Mouse (Mus musculus): Measurements from ENCODE around the gene Gm4981.
"Not testable (repeated sequence)": the region's sequence is repeated elsewhere in the genome, so short reads cannot be mapped to it uniquely, and the experiment has no call there.

The Gm4981 gene

DNA sequence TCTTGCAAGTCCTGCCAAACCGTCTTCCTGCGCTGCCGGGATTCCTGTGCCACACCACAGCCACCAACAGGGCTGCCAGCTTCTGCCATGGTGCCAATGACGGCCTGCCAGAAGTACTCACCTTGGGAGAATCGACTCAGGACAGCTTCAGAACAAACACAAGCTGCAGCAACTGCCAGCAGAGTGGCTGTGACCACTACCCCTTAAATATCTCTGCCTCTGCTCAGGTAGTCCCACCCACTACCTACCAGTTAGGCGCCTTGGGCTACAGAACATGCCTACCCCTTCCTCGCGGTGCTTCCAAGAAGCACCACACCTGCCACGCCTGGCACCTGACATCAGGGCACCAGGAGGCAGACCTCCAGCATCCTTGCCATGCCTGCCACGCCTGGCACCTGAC, at the start of gene Gm4981:
Gm4981 (minus strand) TSS at position 89 of the 400 bp plus-strand sequence.
- no peak for DNase-seq (ENCODE audit: low spot score in 2 of 2)

DNA sequence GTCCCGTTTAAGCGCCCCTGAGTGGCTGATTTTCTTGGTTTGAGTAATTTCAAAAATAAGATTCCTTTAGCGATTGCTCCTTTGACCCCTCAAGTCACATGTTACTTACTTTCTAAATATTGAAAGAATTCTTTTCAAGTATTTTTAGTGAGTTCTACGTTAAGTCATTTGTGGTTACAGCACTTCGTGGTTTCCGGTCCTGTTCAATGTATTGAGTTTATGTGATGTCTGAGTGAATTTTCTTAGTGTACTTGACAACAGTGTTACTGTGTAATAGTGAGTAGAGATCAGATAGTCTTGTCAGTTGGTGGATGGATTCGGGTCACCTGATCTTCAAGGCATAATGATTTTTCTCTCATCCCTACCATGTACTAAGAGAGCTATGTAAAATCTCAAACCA, 45.7 kb upstream of the Gm4981 start:
- no peak for DNase-seq (ENCODE audit: low spot score in 2 of 2)

DNA sequence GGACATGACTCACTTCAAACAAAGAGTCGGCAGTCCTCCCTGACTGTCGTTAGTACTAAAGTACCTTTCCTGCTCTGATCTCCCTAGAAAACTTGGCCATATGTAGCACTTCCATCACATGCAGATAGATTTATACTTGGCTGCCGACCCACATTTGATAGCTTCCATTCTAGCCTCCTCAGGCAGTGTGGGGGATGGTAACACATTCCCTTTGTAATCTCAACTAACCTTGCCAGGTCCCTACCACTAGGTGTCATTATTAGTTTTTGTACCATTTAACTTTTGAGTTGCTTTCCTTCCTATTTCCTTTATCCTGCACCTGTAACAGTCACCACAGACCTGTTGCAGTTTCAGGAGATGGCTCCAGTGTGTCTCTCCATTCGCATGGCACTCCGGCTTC, 22.0 kb upstream of the Gm4981 start:
- DNase-seq (ENCODE audit: low spot score in 2 of 2), result no peak

DNA sequence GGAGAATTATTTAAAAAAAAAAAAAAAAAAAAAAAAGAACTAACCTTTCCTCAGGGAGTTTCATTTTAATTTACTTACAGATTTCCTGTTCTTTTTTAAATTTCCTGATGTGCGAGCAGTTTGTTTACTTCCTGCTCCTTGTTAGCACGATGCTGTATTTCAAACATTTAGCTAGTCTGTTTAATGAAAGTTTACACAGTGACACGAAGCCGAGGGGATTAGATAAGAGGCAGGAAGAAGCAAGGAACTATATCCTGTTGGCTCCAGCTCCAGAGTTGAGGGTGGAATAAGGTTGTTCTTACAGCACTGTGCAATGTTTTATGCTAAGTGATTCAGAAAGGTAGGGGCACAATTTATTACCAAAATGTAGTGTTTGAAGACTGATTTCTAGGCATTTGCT, 19.5 kb upstream of the Gm4981 start:
- DNase-seq (ENCODE audit: low spot score in 2 of 2), result no peak

DNA sequence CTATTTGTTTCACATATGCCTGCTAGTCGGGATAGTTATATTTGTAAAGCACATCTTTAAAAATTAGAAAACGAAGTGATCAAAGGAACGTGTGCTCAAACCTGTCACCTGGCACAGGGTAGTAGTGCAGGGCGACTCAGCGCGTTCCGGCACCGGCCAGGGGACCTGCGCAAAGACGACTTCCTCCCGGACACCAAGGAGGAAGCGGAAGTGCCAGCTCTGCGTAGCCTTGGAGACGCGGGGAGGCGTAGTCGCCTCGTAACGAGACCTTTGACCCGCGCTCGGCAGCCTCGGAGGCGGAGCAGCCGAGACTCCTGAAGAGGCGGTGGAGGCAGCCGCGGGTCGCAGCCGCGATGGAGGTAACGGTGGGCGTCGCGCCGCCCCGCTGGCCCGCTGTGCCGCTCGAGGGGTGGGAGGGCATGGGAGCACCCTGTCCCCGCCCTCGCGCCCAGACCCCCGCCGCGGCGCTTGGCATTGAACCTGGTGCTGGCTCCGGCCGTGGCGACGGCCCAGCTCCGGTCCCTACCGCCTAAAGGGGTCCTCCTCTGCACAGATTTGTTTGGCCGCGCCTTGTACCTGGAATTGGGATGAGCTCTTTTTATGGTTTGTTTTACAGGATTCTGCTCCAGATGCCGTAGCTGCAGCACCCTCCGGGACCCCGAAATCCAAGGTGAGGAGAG, 18.9 kb upstream of the Gm4981 start, which contains the start of gene Gcc2:
Gcc2 (plus strand) TSS at position 285 of the 680 bp plus-strand sequence.
- DNase-seq (ENCODE audit: low spot score in 2 of 2), result peak; percentile 70 to 93

DNA sequence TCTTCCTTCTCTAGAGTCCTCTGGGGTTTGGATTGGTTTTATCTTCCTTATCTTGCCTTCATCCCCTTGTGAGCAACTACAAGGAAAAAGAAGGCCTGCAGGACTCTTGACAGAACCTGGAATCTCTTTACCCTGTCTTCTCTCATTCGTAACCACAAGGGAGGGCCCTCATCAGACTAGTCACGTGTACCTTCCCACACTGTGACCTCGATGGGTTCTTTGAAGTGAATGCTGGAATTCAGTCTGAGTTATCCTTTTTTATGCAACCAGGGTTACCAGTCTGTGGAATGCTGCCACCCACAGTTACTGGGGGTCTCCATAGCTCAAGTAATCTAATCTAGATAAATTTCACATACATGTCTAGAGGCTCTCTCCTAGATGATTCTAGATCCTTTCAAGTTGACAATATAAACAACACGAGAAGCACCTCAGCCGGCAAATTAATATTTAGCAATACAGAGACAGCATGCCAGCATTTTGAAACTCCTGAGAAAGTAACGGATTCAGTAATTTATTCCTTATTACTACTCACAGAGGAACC, 18.2 kb upstream of the Gm4981 start:
- DNase-seq (ENCODE audit: low spot score in 2 of 2), result no peak

DNA sequence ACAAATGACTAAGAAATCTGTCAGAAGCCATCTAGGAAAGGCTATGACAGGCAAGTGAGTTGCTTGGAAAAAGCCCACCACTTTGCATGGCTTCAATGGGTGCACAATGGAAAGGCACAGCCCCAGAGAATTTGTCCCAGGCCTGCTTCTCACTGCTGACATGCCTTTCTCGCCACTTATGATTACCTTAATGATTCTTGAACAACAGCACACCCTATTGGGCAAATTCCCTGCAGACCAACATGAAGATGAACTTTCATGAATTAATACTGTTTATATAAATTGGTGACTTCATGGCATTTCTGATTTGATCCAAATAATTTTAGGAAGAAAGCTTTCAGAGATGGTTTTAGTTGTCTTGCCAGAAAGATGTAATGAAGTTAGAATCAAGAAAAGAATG, 13.0 kb upstream of the Gm4981 start:
- DNase-seq (ENCODE audit: low spot score in 2 of 2), result no peak

DNA sequence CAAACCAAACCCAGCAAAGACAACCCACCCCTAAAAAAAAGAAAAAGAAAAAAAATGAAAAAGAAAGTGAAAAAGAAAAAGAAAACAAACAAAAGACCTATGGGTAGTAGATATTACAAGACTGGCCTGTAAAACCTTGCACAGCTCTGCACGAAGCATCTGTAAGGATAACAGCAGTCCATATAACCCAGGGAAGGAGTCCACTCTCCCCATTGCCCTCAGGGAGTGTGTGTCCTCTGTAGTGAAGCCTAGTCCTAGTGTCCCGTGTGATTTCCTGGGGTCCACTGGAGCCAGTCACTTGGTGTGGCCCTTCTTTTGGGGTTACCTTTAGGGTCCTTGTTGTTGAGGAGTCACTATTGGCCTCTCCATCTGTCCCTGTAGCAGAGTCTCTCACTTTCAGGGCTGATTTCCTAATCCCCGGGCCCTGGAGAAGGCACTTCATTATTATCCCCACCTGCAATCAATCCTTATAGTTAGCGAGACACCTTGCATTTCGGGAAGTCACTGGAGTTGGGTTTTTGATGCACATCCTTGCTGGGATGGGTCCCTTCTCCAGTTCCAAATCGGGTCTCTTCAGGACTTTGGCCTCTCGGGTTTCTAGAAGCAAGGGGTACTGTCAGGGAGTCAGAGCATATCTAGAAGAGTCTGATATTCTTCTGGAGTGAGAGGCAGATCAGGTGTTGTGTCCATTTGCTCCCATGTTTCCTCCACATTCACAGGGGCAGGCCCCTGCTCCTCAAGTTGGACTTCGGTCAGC, 2.7 kb upstream of the Gm4981 start:
- peak; percentile 56 to 57 for DNase-seq (ENCODE audit: low spot score in 2 of 2)

DNA sequence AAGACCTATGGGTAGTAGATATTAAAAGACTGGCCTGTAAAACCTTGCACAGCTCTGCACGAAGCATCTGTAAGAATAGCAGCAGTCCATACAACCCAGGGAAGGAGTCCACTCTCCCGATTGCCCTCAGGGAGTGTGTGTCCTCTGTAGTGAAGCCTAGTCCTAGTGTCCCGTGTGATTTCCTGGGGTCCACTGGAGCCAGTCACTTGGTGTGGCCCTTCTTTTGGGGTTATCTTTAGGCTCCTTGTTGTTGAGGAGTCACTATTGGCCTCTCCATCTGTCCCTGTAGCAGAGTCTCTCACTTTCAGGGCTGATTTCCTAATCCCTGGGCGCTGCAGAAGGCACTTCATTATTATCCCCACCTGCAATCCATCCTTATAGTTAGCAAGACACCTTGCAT, 1.5 kb downstream of the Gm4981 start:
- DNase-seq (ENCODE audit: low spot score in 2 of 2), result peak in 1 of 2 experiments; percentile 43

DNA sequence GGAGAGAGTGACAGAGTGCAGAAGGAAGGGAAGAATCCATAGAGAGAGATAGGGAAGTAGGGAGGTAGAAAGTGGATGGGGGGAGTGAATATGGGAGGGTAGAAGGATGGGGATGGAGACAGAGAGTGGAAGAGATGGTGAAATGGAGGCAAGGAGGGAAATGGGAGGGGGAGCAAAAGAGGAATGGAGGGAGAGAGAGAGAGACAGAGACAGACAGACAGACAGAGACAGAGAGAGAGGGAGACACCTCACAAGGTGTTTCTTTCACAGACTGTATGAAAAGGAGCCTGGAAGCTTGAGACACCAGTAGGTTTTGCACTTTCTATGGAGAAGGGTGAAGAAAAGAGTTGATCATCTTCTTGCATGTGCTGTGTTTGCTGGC, 2.8 kb downstream of the Gm4981 start:
- not testable (repeated sequence) for DNase-seq (ENCODE audit: low spot score in 2 of 2)

DNA sequence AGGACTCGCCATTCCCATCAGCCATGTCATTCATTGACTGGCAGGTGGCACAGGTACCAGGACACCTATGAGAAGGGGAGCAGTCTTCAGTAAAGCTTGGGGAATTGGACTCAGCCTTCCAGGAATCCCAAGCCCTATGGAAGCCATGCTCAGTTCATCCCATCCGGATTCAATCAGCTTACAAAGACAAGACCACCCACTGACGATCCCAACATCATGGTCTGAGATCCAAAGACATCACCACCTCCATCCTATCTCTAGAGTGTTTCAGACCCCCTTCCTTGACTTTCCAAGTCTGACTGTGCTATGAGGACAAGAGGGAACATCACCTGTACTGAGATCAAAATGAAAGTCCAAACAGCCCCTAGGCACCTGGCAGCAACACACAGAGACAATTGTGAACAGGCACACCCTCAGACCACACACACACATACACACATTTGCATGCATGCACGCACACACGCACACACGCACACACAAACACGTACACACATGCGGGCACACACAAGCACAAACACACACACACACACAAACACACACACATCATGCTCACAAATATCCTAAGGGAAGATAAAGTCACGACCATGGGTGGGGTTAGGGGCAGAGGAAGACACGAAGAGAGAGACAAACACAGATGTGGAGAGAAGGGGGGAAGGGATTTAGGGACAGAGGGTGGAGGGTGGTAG, 3.3 kb downstream of the Gm4981 start:
- DNase-seq (ENCODE audit: low spot score in 2 of 2), result peak in 1 of 2 experiments; percentile 38

DNA sequence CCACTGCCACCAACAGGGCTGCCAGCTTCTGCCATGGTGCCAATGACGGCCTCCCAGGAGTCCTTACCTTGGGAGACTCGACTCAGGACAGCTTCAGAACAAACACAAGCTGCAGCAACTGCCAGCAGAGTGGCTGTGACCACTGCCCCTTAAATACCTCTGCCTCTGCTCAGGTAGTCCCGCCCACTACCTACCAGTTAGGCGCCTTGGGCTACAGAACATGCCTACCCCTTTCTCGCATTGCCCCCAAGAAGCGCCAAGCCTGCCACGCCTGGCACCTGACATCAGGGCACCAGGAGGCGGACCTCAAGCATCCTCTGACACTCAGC, 3.9 kb downstream of the Gm4981 start, which contains the start of gene Duxf3:
Duxf3 (minus strand) TSS at position 35 of the 329 bp plus-strand sequence.
- DNase-seq (ENCODE audit: low spot score in 2 of 2), result not testable (repeated sequence)

DNA sequence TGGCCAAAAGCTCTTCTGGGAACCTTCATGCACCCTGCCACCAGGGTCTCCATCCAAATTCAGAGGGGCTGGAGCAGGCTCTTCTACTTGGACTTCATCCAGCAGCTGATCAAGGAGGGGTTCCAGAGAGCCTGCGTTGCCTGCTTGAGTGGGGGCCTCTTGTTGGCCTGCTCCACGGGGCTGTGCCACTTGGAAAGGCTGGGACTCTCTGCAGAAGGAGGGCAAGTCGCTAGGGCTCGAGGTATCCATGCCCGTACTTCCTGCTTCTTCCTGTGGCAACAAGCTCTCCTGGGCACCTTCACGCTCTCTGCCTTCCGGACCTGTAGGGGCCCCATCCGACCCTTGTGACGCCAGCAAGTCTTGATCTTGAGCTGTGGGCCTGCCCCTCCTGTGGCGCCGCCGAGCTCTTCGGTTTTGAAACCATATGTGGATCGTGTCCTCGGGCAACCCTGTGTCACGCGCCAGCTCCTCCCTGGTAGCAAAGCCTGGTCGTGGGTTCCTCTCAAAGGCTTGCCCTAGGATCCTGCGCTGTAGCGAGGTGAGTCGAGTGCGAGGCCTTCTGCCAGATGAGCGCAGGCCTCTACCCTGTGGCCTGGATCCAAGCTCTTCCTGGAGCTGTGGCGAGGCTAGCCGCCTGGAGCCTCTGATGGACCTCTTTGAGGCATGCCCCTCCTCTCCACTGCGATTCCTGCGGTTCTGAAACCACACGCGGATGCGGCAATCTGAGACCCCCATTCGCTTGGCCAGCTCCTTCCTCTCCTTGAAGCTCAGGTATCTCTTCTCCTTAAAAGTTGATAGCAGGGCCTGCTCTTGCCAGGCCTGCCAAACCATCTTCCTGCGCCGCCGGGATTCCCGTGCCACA, 4.5 kb downstream of the Gm4981 start:
- DNase-seq (ENCODE audit: low spot score in 2 of 2), result peak; percentile 80

DNA sequence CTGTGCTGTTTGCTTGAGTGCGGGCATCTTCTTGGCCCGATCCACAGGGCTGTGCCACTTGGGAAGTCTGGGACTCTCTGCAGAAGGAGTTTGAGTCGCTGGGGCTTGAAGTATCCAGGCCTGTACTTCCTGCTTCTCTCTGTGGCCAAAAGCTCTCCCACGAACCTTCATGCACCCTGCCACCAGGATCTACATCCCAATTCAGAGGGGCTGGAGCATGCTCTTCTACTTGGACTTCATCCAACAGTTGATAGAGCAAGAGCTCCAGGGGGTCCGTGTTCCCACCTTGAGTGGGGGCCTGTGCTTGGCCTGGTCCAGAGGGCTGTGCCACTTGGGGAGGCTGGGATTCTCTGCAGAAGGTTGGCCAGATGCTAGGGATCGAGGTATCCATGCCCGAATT, 5.4 kb downstream of the Gm4981 start:
- peak in 1 of 2 experiments; percentile 51 for DNase-seq (ENCODE audit: low spot score in 2 of 2)

DNA sequence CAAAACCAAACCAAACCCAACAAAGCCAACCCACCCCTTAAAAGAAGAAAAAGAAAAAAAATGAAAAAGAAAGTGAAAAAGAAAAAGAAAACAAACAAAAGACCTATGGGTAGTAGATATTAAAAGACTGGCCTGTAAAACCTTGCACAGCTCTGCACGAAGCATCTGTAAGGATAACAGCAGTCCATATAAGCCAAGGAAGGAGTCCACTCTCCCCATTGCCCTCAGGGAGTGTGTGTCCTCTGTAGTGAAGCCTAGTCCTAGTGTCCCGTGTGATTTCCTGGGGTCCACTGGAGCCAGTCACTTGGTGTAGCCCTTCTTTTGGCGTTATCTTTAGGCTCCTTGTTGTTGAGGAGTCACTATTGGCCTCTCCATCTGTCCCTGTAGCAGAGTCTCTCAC, 6.5 kb downstream of the Gm4981 start:
- not testable (repeated sequence) for DNase-seq (ENCODE audit: low spot score in 2 of 2)

DNA sequence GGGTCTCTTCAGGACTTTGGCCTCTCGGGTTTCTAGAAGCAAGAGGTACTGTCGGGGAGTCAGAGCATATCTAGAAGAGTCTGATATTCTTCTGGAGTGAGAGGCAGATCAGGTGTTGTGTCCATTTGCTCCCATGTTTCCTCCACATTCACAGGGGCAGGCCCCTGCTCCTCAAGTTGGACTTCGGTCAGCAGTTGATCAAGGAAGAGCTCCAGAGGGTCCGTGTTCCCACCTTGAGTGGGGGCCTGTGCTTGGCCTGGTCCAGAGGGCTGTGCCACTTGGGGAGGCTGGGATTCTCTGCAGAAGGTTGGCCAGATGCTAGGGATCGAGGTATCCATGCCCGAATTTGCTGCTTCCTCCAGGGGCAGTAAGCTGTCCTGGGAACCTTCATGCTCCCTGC, 8.7 kb downstream of the Gm4981 start:
- DNase-seq (ENCODE audit: low spot score in 2 of 2), result peak in 1 of 2 experiments; percentile 44

DNA sequence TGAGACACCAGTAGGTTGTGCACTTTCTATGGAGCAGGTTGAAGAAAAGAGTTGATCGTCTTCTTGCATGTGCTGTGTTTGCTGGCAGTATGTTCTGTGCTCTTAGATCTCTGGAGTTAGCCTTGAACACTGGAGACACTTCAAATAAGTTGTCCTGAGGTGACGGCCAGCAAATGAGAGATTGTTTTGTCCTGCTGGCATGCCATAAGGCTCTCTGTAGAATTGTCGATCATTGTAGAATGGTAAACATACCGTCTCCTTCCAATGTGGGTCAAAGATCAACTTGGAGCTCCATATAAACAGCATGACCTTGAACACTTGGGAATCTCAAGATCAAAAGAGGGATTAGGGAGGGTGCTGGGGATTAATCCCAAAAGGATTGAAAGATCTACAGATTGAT, 10.1 kb downstream of the Gm4981 start:
- not testable (repeated sequence) for DNase-seq (ENCODE audit: low spot score in 2 of 2)

DNA sequence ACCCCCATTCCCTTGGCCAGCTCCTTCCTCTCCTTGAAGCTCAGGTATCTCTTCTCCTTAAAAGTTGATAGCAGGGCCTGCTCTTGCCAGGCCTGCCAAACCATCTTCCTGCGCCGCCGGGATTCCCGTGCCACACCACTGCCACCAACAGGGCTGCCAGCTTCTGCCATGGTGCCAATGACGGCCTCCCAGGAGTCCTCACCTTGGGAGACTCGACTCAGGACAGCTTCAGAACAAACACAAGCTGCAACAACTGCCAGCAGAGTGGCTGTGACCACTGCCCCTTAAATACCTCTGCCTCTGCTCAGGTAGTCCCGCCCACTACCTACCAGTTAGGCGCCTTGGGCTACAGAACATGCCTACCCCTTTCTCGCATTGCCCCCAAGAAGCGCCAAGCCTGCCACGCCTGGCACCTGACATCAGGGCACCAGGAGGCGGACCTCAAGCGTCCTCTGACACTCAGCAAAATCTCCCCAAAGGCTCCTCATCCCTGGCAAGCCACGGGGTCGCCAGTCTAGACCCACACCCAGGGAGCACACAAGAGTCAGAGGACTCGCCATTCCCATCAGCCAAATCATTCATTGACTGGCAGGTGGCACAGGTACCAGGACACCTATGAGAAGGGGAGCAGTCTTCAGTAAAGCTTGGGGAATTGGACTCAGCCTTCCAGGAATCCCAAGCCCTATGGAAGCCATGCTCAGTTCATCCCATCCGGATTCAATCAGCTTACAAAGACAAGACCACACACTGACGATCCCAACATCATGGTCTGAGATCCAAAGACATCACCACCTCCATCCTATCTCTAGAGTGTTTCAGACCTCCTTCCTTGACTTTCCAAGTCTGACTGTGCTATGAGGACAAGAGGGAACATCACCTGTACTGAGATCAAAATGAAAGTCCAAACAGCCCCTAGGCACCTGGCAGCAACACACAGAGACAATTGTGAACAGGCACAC, 11.4 kb downstream of the Gm4981 start, which contains the start of gene AW822073:
AW822073 (minus strand) TSS at position 104 of the 959 bp plus-strand sequence.
- DNase-seq (ENCODE audit: low spot score in 2 of 2), result peak; percentile 48 to 54

DNA sequence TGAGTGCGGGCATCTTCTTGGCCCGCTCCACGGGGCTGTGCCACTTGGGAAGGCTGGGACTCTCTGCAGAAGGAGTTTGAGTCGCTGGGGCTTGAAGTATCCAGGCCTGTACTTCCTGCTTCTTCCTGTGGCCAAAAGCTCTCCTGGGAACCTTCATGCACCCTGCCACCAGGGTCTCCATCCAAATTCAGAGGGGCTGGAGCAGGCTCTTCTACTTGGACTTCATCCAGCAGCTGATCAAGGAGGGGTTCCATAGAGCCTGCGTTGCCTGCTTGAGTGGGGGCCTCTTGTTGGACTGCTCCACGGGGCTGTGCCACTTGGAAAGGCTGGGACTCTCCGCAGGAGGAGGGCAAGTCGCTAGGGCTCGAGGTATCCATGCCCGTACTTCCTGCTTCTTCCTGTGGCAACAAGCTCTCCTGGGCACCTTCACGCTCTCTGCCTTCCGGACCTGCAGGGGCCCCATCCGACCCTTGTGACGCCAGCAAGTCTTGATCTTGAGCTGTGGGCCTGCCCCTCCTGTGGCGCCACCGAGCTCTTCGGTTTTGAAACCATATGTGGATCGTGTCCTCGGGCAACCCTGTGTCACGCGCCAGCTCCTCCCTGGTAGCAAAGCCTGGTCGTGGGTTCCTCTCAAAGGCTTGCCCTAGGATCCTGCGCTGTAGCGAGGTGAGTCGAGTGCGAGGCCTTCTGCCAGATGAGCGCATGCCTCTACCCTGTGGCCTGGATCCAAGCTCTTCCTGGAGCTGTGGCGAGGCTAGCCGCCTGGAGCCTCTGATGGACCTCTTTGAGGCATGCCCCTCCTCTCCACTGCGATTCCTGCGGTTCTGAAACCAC, 12.3 kb downstream of the Gm4981 start:
- peak; percentile 67 to 73 for DNase-seq (ENCODE audit: low spot score in 2 of 2)

All from spleen, postnatal 10 days (tissue).